Mouse (Mus musculus): ENCODE data around the gene Dock3. TPM values are rescaled to one million over a fixed set of nuclear protein-coding genes. Genes with fewer than 3 reads are reported as not detected.
A peak's percentile ranks its signal among the peaks of the same experiment; 100 is the strongest.

Gene Dock3
- polyA plus RNA-seq, 1 experiment, result not detected

GRCm38 (mm10) chr9:107260429-107260828 is 28.7 kb upstream of the Dock3 start:
- Histone ChIP-seq H3K4me3 (ENCODE audit: insufficient read depth, low read length) (no peak overlapping the region), H3K27ac (ENCODE audit: insufficient read depth, low read depth, low read length) (peak overlapping the region; percentile 75), H3K4me1 (ENCODE audit: control insufficient read depth, insufficient read depth, low read length) (peaks cover 66% of the 10 kb centered on the region)
- no peak for TF ChIP-seq CTCF (IDR thresholded peaks at IDR 0.05; ENCODE audit: low read depth, low read length)
- TF ChIP-seq POLR2A (IDR thresholded peaks at IDR 0.05; ENCODE audit: borderline replicate concordance, low read depth, low read length), result no peak

- Histone ChIP-seq H3K27ac (ENCODE audit: insufficient read depth, low read depth, low read length) (peak overlapping the region; percentile 75), H3K4me3 (ENCODE audit: insufficient read depth, low read length) (no peak overlapping the region), H3K4me1 (ENCODE audit: control insufficient read depth, insufficient read depth, low read length) (peaks cover 58% of the 10 kb centered on the region)
- TF ChIP-seq POLR2A (IDR thresholded peaks at IDR 0.05; ENCODE audit: borderline replicate concordance, low read depth, low read length), result no peak
Measured at GRCm38 (mm10) chr9:107259571-107259970, 27.9 kb upstream of the Dock3 start.

DNA sequence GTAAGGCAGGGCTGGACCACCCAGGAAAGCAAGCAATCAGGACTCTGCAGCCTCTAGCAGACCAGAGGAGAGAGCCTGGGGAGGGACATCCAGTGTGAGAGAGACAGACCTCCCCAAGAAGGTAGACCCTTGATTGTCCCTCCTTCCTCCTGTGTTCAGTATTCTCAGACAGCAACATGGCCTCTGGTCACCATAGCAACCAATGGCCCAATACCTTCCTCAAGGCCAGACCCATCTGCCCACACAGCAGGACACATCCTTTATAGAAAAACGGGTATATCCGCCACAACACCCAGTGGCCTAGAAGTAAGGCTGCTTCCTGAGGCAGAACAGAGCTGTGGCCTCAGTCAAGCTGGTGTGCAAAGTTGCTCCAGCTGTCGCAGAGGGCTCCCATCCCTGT is 23.9 kb upstream of the Dock3 start:
- TF ChIP-seq CTCF (IDR thresholded peaks at IDR 0.05; ENCODE audit: low read depth, low read length) (no peak), POLR2A (IDR thresholded peaks at IDR 0.05; ENCODE audit: borderline replicate concordance, low read depth, low read length) (no peak)
- H3K4me1 ChIP-seq (ENCODE audit: control insufficient read depth, insufficient read depth, low read length), result peaks cover 21% of the 10 kb centered on the region
- no peak overlapping the region for H3K4me3 ChIP-seq (ENCODE audit: insufficient read depth, low read length)
- H3K27ac ChIP-seq (ENCODE audit: insufficient read depth, low read depth, low read length), result no peak overlapping the region

DNA sequence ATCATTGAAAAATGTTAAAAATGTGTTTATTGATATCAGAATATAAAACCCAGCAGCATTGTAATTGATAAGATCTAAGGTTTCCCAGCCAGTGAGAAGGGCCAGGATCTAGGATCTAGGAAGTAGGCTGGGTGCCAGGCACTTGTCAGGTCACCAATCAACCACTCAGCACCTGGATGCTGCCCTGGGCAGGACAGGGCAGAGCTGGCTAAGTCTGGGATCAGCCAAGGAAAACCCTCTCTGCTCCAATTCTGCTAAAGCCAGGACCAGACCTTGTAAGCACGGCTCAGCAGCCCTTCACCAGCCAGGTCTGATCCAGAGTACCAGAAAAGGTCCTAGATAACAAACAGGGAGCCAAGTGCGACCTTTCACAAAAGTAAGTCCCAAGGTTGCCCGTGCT is 23.2 kb upstream of the Dock3 start:
- no peak for TF ChIP-seq POLR2A (IDR thresholded peaks at IDR 0.05; ENCODE audit: borderline replicate concordance, low read depth, low read length)
- TF ChIP-seq CTCF (IDR thresholded peaks at IDR 0.05; ENCODE audit: low read depth, low read length), result no peak
- Histone ChIP-seq H3K27ac (ENCODE audit: insufficient read depth, low read depth, low read length) (no peak overlapping the region), H3K4me1 (ENCODE audit: control insufficient read depth, insufficient read depth, low read length) (peaks cover 14% of the 10 kb centered on the region), H3K4me3 (ENCODE audit: insufficient read depth, low read length) (no peak overlapping the region)

DNA sequence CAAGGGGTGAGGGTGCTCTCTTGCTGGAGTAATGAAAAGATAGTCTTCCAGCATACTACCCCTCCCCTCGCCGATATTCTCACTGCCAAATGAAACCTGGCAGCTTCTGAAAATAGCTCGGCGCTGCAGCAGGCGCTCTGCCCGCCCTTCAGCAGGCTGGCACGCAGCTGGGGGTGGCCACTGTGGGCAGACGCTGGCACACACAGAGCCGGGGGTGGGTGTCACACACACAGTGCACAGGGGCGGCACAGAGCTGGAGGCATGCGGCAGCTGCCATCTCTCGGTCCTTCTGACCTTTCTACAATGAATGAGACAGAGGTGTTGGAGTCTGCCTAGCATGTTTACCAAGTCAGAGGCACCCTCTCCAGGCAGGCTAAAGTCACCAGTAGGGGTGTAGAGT is 22.8 kb upstream of the Dock3 start:
- Histone ChIP-seq H3K4me3 (ENCODE audit: insufficient read depth, low read length) (no peak overlapping the region), H3K27ac (ENCODE audit: insufficient read depth, low read depth, low read length) (no peak overlapping the region), H3K4me1 (ENCODE audit: control insufficient read depth, insufficient read depth, low read length) (peaks cover 12% of the 10 kb centered on the region)
- TF ChIP-seq CTCF (IDR thresholded peaks at IDR 0.05; ENCODE audit: low read depth, low read length), result no peak
- TF ChIP-seq POLR2A (IDR thresholded peaks at IDR 0.05; ENCODE audit: borderline replicate concordance, low read depth, low read length), result no peak

DNA sequence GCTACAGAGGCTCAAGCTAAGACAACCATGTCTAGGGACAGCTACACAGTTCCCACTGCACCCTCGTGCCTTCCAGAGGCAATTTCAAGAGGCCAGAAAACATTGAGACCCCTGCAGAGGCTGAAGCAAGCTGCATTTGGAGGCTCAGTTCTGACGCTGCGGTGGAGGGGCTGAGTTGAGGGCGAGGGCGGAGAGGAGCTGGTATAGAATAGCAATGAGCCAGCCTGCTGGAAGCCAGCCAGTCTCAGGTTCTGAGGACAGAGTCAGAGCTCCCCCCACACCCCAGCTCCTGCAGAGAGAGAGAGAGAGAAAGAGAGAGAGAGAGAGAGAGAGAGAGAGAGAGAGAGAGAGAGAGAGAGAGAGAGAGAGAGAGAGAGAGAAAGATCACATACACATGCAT is 20.5 kb upstream of the Dock3 start:
- H3K4me1 ChIP-seq (ENCODE audit: control insufficient read depth, insufficient read depth, low read length), result no peaks in the 10 kb centered on the region
- TF ChIP-seq CTCF (IDR thresholded peaks at IDR 0.05; ENCODE audit: low read depth, low read length) (no peak), POLR2A (IDR thresholded peaks at IDR 0.05; ENCODE audit: borderline replicate concordance, low read depth, low read length) (no peak)
- no peak overlapping the region for H3K4me3 ChIP-seq (ENCODE audit: insufficient read depth, low read length)
- no peak overlapping the region for H3K27ac ChIP-seq (ENCODE audit: insufficient read depth, low read depth, low read length)

DNA sequence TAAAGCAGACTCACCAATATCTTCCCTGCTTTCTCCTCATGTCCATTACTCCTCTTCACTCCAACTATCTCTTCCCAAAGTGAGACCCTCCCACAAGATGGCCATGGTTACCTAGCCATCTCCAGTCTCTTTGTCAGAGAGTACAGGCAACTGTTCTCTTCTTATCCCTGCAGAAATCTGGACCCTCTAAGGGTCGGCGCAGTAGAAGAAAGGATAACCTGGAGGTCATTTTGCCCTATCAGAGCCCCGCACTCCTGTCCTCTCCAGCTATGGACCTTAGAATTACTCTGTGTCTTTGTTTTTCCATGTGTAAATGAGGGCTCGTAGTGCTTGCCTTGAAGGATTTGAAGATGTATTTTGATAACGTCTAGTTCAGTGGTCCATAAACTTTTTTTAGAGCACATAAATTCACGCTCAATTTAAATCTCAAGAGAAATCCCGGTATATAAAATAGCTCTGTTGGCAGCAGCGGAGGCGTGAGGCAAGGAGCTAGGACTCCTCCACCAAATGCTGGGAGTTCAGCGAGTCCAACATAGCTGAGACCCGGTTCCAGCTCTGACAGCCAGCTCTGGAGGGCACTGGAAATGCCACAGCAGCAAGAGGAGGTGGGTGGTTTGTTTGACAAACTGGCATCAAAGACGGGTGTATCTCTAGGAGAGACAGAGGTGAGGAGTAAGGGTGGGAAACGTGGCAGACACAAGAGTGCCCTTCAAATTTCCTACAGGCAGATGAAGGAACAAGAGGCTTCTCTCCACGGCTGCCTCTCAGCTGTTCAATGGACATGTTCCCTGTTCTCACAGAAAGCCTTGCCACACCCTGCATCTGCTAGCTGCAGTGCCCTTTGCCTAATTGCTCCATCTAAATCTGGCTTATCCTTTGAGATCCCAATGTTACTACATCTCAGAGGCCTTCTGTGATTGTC is 19.0 kb upstream of the Dock3 start:
- no peak overlapping the region for H3K4me3 ChIP-seq (ENCODE audit: insufficient read depth, low read length)
- no peaks in the 10 kb centered on the region for H3K4me1 ChIP-seq (ENCODE audit: control insufficient read depth, insufficient read depth, low read length)
- no peak overlapping the region for H3K27ac ChIP-seq (ENCODE audit: insufficient read depth, low read depth, low read length)
- TF ChIP-seq POLR2A (IDR thresholded peaks at IDR 0.05; ENCODE audit: borderline replicate concordance, low read depth, low read length), result no peak

DNA sequence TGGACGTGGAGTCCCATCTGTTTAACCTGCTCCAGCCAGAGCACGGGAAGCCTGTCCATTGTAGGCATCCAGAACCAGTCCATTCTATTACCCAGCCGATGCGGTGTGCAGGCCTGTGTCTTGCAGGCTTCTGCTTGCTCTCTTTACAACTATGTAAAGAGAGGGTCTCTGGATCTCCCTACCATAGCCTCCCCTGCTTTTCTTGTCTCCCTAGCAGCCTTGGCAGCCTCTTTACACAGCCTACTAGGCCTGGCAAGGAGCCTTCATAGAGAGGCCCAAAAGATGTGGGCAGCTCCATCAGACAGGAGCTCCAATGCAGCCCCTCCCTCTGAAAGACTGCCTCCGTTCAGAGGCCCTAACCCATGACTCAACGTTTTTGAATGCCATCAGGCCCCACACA is 17.4 kb upstream of the Dock3 start:
- H3K4me1 ChIP-seq (ENCODE audit: control insufficient read depth, insufficient read depth, low read length), result no peaks in the 10 kb centered on the region
- H3K27ac ChIP-seq (ENCODE audit: insufficient read depth, low read depth, low read length), result no peak overlapping the region
- no peak overlapping the region for H3K4me3 ChIP-seq (ENCODE audit: insufficient read depth, low read length)
- TF ChIP-seq POLR2A (IDR thresholded peaks at IDR 0.05; ENCODE audit: borderline replicate concordance, low read depth, low read length), result no peak
- no peak for TF ChIP-seq CTCF (IDR thresholded peaks at IDR 0.05; ENCODE audit: low read depth, low read length)

DNA sequence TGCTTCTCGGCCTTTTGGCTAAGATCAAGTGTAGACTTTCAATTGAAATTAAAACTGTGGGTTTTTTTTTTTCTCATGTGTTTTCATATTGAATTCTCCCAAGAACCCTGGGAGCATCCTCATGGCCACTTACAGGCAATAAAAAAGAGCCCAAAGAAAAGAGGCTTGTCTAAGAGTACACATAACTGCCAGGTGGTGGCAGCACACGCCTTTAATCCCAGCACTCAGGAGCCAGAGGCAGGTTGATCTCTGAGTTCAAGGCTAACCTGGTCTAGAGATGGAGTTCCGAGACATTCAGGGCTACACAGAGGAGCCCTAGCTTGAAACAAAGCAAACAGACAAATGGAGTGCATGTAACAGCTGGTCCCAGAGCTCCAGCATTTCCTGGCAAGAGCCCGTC is 14.5 kb upstream of the Dock3 start:
- H3K4me1 ChIP-seq (ENCODE audit: control insufficient read depth, insufficient read depth, low read length), result peaks cover 4% of the 10 kb centered on the region
- TF ChIP-seq CTCF (IDR thresholded peaks at IDR 0.05; ENCODE audit: low read depth, low read length), result peak; percentile 48; the same call in 1 of the 2 replicates
- no peak for TF ChIP-seq POLR2A (IDR thresholded peaks at IDR 0.05; ENCODE audit: borderline replicate concordance, low read depth, low read length)
- no peak overlapping the region for H3K4me3 ChIP-seq (ENCODE audit: insufficient read depth, low read length)
- no peak overlapping the region for H3K27ac ChIP-seq (ENCODE audit: insufficient read depth, low read depth, low read length)

DNA sequence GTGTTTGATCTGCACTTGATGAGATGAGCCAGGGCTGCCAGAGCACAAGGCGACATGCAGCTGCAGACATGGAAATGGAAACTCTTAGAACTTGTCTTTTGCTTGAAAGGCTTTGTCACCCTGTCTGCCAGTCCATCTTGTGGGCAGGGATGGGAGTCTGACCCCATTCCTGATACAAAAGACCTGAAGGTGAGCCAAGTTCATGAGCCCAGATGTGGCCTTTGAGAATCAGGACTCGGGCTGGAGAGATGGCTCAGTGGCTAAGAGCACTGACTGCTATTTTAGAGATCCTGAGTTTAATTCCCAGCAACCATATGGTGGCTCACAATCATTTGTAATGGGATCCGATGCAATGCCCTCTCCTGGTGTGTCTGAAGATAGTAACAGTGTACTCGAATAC is 13.6 kb upstream of the Dock3 start:
- TF ChIP-seq POLR2A (IDR thresholded peaks at IDR 0.05; ENCODE audit: borderline replicate concordance, low read depth, low read length), result no peak
- no peak for TF ChIP-seq CTCF (IDR thresholded peaks at IDR 0.05; ENCODE audit: low read depth, low read length)
- no peak overlapping the region for H3K4me3 ChIP-seq (ENCODE audit: insufficient read depth, low read length)
- H3K4me1 ChIP-seq (ENCODE audit: control insufficient read depth, insufficient read depth, low read length), result peaks cover 4% of the 10 kb centered on the region
- no peak overlapping the region for H3K27ac ChIP-seq (ENCODE audit: insufficient read depth, low read depth, low read length)
